Mouse (Mus musculus): ENCODE measurements at regions not wholly inside any gene's neighbourhood (a gene's known extent, or its start where the extent isn't known, plus 50 kb on each side); places are given as distances from the start of the nearest gene placed in this dataset.
A peak's percentile ranks its signal among the peaks of the same experiment; 100 is the strongest.

DNA sequence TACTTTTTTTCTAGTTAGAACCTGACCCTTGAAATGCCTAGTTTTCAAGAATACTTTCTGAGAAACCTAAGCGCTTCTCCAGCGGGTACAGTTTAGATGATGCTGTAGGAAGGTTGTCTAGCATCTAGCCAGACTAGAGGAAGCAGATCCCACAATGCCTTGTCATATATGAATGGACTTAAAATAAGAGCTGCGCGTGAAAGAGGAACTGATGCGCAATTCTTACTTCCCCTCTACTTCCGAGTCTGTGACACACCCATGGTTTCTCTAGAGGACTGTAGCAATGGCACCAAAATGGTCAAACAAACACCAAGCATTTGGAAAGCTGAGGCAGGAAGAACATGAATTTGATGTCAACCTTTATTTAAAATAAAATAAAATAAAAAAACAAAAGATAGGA, 167.6 kb upstream of the Tyw5 start:
- DNase-seq: no peak

DNA sequence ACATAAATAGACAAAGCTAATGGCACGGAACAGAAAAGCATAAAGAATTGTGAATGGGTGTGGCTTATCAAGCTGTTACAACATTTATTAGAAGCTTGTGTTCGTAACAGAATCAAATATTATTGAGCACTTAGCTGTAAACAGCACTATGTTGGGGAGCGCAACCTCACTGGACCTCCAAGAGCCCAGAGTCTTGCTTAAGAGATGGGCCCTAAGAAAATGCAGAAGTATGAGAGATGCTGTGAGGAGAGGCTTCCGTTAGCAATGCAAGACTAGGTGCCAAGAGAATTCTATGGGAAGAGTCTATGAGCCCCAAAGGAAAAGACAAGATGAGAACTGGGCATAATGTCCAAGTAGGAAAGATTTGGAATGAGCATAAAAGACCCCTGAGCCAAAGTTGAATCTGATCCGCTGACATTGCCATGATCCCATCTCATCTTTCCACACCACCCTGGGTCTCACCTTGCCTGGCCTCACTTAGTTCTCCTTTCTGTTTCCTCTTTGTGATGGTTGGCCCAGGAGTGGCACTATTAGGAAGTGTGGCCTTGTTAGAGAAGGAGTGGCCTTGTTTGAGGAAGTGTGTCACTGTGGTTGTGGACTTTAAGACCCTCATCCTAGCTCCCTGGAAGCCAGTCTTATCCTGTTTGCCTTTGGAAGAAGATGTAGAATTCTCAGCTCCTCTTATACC, 169.3 kb upstream of the Tyw5 start:
- no peak for DNase-seq

DNA sequence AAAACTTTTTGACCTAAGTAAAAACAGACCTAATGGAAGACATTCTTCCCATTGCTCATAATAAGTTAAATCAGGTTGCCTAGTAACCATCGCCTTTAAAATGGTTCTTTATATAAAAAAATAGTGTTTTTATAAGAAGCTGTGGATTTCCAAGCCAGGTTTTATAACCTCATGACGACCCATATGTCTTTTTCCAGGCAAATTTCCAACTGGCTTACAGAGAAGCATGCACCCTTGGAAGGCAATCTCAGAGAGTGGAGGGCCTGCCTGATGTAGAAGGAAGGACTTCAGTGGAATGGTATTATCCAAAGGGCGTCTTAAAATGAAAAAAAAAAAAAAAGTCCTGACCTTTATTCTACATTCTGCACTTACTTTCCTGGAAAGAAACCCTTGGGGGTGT, 172.2 kb upstream of the Tyw5 start:
- no peak for DNase-seq

DNA sequence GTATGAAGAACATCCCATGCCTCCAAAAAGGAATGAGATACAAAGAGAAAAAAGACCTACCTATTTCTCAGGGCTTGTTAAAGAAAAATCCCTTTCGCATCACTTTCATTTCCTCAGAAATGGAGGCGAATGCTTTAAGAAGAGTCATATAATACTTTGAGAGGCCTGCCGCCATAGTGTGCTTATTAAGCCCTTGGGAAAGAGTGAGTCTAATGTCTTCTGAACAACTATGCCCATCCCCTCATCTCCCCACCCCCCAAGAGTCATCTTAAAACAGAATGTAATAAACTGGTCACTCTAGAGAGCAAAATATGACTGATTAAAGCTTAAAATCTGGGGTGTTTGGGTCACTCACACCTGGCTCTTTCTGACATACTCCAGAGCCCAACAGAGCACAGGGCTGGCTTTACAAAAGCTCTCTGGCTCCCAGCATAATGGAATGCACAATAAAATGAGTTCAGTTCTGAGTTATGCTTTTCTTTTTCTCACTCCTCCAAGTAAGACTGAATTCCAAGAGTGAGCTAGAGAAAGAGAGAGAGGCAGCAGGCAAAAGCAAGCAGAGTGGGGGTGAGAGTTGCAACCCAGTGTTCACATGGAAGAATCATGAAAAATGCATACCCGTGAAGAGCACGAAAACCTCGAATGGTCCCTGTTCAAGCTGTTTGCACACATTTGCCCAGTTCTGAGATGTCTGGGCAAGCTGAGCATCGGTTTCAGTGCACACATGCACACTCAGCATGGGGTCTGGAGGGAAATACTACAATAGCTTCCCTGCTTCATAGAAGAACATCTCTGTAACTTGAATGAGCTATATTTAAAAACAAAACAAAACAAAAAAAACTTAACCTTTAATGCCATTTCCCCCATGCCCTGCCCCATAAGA, 180.0 kb upstream of the Spats2l start:
- DNase-seq: no peak

DNA sequence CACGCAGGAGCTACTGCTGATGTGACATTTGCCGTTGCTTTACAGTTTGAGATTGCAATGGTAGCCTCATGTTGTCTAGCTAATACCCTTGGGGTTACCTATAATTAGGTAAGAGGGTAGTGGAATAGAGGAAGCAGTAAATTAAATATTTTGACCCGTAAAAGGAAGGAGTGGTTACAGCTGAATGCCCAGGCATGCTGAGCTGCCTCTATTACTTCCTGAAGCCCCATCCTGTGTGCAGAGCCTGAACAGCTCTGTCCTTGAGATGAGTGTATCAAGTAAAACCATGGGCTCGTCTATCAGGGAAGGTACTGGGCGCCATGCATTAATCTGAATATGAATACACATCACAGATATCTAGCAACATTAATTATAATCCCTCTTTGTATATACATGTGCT, 179.1 kb upstream of the Spats2l start:
- DNase-seq: no peak

DNA sequence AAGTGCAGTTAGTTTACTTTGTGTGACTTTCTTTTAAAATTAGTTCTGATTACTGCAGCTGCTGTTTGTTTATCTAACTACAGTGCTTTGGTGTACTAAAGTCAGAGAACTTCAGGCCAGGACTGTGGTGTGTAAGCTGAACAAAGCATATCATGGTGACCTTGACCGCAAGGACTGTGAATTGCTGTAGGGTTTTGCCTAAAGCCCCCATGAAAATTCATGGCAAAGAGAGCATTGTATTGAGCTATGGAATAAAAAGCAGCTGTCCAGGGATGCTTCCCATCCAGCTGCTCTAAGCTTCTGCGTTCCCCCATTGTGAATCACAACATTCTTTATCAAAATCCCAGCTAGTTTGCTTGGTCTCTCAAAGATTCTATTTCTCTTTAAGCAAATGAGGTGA, 173.0 kb upstream of the Spats2l start:
- no peak for DNase-seq

DNA sequence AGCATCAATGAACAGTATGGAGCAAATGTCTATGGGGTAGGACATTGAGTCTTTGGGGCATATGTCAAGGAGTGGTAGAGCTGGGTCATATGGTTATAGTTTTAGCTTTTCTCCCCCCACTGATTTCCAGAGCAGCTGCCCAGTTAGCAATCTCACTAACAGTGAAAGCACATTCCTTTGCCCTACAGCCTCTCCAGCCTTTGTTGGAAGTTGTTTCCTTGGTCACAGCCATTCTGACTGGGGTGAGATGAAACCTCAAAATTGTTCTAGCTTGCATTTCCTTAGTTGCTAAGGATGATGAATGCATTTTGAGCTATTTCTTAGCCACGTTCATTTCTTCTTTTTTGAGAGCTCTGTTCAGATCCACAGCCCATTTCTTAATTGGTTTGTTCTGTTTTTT, 168.4 kb upstream of the Spats2l start:
- DNase-seq: no peak

DNA sequence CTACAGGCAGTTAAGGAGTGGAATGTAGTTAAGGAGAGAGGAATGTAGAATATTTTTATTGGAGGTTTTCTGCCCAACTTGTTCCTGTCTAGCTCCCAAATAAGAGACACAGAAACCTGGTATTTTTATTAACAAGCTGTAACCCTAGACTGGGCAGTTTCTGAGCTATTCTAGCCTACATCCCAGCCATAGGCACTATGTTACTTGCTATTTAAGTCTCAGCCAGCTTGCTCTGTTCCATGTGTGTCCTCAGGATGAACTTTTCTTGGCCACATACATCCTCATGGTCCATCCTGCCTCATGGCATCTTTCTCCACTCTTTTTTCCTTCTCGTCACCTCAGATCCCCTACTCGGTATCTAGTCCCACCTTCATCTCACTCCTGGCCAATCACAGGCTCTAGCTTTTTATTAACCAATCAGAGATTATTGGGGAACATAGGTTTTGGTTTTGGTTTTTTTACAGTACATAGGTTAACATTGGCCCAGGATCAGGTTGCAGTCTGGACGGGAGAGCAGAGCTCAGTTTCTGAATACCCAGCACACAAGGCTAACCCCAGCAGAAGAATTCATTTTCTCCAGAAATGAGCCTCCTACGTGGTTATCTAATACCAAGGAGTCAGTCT, 167.8 kb upstream of the Spats2l start:
- no peak for DNase-seq

DNA sequence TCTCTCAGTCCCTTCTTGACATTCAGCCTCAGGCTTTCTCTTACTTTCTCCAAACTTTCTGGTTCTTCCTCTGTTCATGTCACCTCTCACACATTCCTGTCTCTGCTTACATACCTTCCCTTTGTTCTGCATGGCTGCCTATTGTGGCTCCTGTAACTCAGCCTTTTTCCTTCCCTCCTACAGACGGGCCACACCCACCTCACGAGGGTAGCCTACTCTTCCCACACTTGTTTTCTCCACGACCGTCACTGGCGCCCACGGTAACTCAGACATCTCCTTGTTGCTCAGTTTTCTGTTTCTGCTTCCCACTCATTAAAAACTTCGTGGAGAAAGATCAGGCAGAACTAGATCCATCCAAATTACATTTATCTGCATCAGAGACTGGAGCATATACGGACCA, 166.9 kb upstream of the Spats2l start:
- DNase-seq: no peak

DNA sequence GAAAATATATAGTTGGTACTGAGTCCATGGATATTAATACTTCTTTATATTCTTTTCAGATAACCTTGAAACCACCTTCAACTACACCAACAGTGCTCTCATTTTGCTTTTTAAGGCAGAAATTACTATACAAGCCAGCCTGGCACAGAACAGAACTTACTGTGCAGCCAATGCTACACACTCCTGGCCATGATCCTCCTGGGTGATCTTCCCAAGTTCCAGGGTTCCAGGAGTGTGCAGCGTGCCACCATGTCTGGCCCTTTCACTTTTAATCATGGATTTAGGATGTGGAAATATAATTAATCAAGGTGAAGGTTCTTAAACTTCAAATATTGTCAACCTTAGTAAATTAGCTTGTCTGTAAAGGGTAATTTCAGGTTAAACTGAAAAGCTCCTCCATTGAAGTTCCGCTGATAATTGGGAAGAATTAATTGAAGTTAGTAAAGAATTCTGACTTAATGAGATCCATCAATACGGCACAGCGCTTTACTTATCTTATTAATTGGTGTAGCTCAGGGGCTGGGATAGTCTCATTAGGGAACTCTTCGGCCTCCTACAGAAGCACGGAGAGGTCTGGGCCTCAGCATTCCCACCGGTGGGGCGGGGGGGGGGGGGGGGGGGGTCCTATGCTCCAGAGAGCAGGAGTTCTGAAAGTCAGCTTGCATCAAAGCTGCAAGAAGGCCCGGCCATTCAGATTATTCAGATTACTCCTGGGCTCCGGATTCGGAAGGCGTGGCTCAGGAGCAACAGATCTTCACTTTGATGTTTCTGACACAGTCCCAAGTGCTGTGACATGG, 166.1 kb upstream of the Spats2l start:
- DNase-seq: no peak

DNA sequence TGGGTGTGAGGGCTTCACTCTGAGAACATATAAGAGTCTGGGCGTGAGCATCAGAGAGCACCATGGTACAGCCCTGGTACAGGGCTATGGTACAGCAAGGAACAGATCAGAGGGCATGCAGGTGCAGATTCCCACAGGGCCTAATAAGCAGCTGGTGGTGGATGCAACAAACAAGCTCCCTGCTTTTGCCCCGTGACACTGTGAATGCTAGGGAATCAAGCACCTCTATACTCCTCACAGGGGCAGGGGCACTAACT, 165.6 kb upstream of the Spats2l start:
- no peak for DNase-seq

DNA sequence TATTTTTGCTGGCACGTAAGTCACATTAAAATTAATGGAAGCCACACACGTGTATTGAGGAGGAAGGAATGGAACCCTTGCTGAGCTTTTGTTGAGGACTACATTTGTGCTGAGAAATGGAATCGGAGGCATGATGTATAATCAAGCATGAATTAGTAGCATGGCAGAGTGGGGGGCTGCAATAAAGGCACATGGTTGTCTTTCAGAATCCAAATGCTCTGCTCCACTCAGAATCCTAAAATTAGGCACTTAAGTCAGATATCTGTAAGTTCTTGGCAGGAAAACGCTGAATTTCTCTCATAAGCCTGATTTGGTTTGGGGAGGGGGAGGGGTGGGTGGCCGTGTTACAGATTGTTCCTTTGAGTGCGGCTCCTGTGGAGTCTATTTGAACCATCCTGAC, 164.7 kb upstream of the Spats2l start:
- no peak for DNase-seq

DNA sequence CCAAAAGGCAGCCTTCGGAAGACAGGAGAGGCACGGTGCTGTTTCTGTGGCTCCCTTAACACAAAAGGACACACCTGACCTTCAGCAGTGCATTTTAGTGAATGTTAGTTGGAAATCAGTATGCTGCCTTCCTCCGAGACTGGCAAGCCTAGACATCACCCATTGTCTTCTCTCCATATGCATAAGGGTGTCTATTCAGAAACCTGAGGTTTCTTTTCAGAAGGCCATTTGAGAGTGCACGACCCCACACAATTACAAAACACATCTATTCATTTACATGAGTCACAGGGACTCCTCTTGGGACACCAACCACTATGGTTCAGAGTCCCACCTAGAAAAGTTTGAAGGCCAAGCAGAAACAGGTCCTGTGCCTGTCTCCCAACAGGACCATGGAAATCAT, 161.8 kb upstream of the Spats2l start:
- DNase-seq: no peak

DNA sequence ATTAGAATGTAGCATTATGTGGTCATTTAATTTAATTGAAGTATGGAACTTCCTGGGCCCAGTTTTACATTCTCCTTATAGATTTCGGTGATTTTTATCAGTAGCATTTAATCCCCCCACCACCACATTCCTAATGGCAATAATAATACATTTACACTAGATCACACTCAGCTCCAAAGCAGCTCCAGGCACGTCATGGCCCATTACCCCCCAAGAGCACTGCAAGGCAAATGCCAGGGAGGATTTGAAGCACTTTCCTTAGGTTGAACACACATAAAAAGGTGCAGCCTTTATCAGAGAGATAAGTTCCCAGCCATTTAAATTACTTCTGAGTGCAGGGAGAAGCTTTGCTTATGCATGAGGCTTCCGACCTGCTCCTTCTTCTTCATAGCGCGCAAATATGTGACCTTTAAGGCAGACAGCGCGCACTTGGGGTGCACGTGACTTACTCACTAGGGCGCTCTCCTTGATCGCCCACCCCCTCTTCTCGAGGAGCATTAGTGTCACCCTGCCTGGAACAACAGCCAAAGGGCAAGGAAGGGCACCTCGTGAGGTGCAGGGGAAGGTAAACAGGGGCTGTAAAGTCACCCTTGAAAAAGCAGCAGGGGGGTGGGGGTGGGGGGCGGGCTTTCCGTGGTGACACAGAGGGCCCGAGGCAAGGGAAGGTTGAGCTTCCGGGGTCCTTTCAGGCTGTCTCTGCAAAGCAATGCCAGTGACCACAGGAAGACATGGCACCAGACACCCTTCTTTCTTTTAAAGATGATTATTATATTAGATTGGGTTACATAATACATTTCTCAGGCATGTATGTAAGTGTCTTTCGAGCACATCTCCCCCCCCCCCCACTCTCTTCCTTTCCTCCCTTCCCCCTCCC, 160.8 kb upstream of the Spats2l start:
- peak; percentile 31 for DNase-seq

DNA sequence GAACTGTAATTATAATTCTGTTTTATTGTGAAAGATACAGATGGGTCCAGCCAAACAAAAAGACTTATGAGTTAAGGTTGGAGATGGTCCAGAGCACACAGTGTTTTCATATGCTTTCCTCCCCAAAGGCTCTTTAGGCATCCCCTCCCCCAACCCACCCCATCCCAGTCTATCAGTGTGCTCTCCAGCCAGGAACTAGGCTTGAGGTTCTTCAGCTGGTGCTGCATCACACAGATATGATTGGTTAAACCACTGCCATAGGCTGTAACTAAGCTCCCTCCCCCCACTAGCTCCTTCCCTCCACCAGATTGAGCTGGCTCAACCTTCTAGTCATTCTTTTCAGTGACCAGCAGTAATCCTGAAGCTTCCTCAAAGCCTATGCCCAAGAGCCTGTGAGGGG, 158.8 kb upstream of the Spats2l start:
- DNase-seq: peak; percentile 60

DNA sequence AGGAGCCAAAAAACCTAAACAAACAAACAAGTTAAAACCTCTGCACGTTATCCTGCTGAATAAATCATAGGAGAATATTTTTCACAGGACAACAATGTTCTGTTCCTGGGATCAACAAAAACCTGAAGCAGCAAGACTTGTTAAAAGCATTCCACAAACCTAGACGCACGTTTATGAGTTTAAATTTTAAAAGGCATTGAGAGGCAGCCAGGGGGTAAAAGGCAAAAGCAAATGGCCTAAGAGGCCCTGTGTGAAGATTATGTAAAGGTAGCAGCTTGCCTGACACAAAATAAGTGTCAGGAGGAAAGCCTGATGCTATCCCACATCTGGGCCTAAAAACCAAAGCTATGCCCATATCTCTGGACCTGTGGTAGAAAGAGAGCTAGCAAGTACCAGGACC, 156.6 kb upstream of the Spats2l start:
- DNase-seq: no peak

DNA sequence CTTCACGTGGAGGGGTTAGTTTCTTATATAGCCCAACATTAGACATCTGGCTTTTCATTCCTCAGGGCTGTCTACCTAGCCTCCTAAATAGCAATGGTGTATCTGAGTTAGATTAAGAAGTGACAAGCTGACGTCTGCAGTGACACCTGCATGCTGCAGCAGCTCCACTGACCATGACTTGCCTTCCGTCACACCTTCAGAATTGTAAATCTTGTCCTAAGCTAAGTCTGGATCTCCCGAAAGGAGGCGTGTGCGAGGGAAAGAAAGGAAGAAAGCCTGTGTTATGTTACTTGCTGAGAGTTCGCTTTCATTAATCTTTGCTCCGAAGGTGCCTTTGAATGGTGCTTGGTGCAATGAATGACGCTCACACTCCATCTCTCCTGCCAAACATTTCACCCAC, 151.4 kb upstream of the Spats2l start:
- no peak for DNase-seq

DNA sequence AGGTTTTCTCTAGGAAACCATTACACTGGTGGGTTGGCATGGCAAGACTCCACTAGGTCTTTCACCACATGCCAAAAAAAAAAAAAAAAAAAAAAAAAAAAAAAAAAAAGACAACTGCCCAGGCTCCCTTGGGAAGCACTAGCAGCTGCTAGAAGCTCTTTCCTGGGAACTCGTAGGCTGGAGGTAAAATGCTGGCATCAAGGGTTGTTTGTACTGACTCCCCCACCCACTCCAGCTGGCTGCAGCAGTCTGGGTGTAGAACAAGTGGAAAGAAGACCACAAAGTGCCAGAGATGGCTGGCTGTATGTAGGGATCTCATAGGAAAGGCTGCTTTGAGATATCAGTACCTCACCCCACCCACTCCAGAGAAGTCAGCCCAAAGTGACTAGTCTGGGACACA, 140.0 kb upstream of the Spats2l start:
- no peak for DNase-seq

DNA sequence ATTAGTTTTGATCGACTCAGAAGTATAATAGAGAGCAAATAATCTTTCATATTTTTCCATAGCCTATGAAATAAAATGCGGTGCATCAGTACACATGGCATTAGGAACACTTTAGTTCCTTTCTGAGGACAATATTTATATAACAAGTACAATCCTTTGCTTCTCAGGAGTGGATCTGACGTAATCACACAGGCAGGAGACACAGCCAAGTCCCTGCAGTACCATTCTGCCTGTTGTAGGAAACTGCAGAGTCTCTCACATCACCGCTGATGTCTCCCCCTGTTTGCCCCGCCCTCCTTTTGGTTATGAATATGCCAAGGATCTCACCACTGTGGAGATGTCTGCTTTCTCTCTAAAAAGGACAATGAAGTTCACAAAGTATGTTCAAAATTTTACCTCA, 131.8 kb upstream of the Spats2l start:
- DNase-seq: no peak

DNA sequence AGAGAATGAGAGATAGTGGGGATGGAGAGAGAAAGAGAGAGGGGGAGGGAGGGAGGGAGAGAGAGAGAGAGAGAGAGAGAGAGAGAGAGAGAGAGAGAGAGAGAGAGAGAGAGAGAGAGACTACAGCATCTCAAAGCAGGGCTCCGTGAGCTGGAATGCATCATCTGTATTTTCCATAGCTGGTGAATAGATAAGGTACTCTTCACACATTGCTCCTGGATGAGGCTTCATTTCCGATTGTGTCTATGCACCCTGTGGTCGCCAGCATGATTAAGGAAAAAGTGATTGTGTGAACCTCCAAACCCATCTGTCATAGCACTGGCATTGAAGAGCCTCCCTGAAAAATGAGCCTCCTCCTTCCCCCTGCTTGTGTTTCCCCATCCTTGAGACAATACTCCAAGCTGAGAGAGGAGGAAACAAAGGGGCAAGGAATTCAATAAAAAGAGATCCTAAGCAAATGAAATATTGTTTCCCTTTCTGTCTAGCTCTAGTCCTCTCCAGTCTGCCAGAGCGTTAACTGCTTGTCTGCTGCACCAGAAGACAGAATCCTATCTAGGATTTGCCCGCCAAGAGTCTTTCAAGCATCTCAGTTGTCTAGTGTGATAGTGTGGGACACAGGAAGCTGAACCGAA, 130.4 kb upstream of the Spats2l start:
- no peak for DNase-seq

DNA sequence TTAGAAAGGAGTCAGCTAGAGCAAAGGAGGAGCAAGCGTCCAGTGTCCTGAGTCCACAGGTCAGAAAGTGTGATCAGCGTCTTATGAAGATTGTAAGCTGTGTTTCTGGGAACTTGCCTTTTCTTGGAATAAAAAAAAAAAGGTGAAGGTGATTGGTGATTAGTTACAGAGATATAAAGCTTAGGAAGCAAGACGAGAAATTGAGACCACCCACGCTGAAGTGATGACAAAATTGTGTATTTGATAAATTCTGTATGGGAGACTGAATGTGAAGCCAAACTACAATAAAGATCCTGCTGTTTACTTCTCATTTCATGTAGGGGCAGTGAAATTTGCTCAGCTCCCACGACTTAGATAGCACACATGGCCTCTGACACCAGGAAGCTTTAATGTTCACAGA, 109.0 kb upstream of the Spats2l start:
- no peak for DNase-seq

DNA sequence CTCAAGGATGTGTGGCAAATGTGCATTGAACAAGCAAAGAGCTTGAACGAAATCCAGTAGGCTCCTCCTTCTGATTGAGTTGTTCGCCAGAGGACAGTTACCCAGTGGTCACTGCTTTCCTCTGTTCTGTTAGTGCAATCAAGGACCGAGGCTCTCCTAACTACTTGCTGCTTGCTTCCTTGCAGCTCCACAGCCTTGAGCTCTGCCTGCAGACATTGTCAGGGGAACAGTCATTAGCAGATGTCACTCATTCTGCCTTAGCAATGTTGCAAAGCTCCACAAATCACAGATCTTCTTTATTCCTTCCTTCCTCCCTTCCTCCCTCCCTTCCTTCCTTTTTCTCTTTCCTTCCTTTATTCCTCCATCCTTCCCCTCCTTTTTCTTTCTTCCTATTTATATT, 108.2 kb upstream of the Spats2l start:
- DNase-seq: no peak
